Mouse (Mus musculus): ENCODE measurements at regions not wholly inside any gene's neighbourhood (a gene's known extent, or its start where the extent isn't known, plus 50 kb on each side); places are given as distances from the start of the nearest gene placed in this dataset.
"Not testable (repeated sequence)": the region's sequence is repeated elsewhere in the genome, so short reads cannot be mapped to it uniquely, and the experiment has no call there.

DNA sequence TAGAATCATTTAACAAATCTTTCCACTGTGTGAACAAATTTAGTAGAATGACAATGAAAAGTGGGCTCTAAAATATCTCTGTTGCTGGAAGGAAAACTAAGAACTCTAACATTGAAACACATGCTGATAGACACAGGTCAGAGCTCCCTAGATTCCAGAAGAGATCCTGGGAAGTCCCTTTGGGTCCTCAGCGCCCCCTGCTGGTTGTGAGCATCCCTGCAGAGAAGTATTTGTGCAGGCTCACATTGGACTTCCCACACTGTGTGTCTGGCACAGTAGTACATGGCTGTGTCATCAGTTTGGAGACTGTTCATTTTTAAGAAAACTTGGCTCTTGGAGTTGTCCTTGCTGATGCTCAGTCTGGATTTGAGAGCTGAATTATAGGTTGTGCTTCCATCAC is 172.7 kb downstream of the Adam6a start:
- 0 out of 2 replicates have a peak, but pooled peaks have one; percentile 16 for TF ChIP-seq CTCF (IDR thresholded peaks at IDR 0.05; ENCODE audit: extremely low read depth, insufficient read depth, insufficient read length, insufficient replicate concordance)
- TF ChIP-seq POLR2A (IDR thresholded peaks at IDR 0.05; ENCODE audit: low read depth, low read length): not testable (repeated sequence)
